Mouse (Mus musculus) limb, embryonic 14.5 days (tissue): ENCODE data around the gene Alcam. TPM values are rescaled to one million over a fixed set of nuclear protein-coding genes. Genes with fewer than 3 reads are reported as not detected.

Source experiments
- ATAC-seq: fragments of 200-750 bp; cut with Nextera tagmentation; 2 replicates; pipeline ENCODE4 v1.8.0; 2017; ENCODE audit warnings: low read depth, moderate number of reproducible peaks, moderate TSS enrichment; ENCODE audit not compliant: low FRiP score
- DNase-seq: peaks from one replicate; pipeline ENCODE4 v3.0.0-alpha.2; 2015; ENCODE audit warnings: low spot score
- H3K27ac ChIP-seq: fragments of 300-500 bp; sonication (generic); replicated peaks from 2 replicates; pipeline ENCODE4 v1.5.1; 2014; ENCODE audit warnings: low read depth, mild to moderate bottlenecking, low read length, moderate library complexity, mixed read lengths
- H3K27me3 ChIP-seq: fragments of 300-500 bp; sonication (generic); 2 replicates; pipeline ENCODE4 v1.6.1; 2014; ENCODE audit warnings: low read length, mixed read lengths; ENCODE audit not compliant: control insufficient read depth, insufficient read depth
- H3K36me3 ChIP-seq: fragments of 300-500 bp; sonication (generic); 2 replicates; pipeline ENCODE4 v1.6.1; 2014; ENCODE audit warnings: mild to moderate bottlenecking, low read length, moderate library complexity, mixed read lengths; ENCODE audit not compliant: control insufficient read depth, insufficient read depth
- H3K4me1 ChIP-seq: fragments of 300-500 bp; sonication (generic); 2 replicates; pipeline ENCODE4 v1.6.1; 2014; ENCODE audit warnings: antibody characterized with exemption, low read length, mixed read lengths; ENCODE audit not compliant: control insufficient read depth, insufficient read depth
- H3K4me2 ChIP-seq: fragments of 300-500 bp; sonication (generic); replicated peaks from 2 replicates; pipeline ENCODE4 v1.6.1; 2014; ENCODE audit warnings: low read depth, mild to moderate bottlenecking, low read length, moderate library complexity; ENCODE audit not compliant: severe bottlenecking
- H3K4me3 ChIP-seq: fragments of 300-500 bp; sonication (generic); replicated peaks from 2 replicates; pipeline ENCODE4 v1.5.1; 2014; ENCODE audit warnings: low read length
- H3K9ac ChIP-seq: fragments of 300-500 bp; sonication (generic); 2 replicates; pipeline ENCODE4 v1.6.1; 2014; ENCODE audit warnings: mild to moderate bottlenecking, low read depth, low read length, moderate library complexity; ENCODE audit not compliant: severe bottlenecking
- H3K9me3 ChIP-seq: fragments of 300-500 bp; sonication (generic); 2 replicates; pipeline ENCODE4 v1.6.1; 2016; ENCODE audit warnings: low read length; ENCODE audit not compliant: control insufficient read depth
- POLR2A ChIP-seq: fragments of 200-500 bp; IDR thresholded peaks from 2 replicates; pipeline ENCODE4 v1.8.0; 2012; ENCODE audit warnings: inconsistent platforms, mild to moderate bottlenecking, moderate library complexity, borderline replicate concordance; ENCODE audit not compliant: insufficient read depth, insufficient read length; ENCODE audit errors: extremely low read depth
- WGBS: fragments of 180-500 bp; shearing (Covaris S2); extraction: QIAGEN DNeasy Blood & Tissue Kit; methylation state at CpG from one replicate; pipeline ENCODE4 v1.1.7; 2014; 5-methylcytosine and 5-hydroxymethylcytosine counted together
- polyA plus RNA-seq, 2 experiments: library from polyadenylated mRNA; depleted of rRNA in 1 of 2; stranded (reverse) in 1 of 2; unstranded in 1 of 2; fragments of >200 nt; fragmentation: Nextera tagmentation in 1 of 2; extraction: Ambion mirVana in 1 of 2; gene quantifications; 2 replicates each; pipeline versions ENCODE4 v1.2.1 to v1.2.3; 2012 to 2014

Alcam gene
- polyA plus RNA-seq, 2 experiments: 52.2 to 56.0 TPM

- TF ChIP-seq POLR2A: no peak
- WGBS: 48% methylated on average over 3 of the region's 3 CpGs
- Histone ChIP-seq H3K4me3 (no peak overlapping the region), H3K4me2 (no peak overlapping the region), H3K27me3 (no peaks in the 10 kb centered on the region), H3K36me3 (no peaks in the 10 kb centered on the region), H3K9me3 (no peaks in the 10 kb centered on the region), H3K9ac (no peak overlapping the region), H3K4me1 (no peaks in the 10 kb centered on the region), H3K27ac (no peak overlapping the region)
- ATAC-seq: no peak
- no peak for DNase-seq
Measured at GRCm38 (mm10) chr16:52430073-52430472, 23.8 kb downstream of the Alcam start.

GRCm38 (mm10) chr16:52429661-52430060 lies 24.2 kb downstream of the Alcam start:
- no peaks in the 10 kb centered on the region for H3K9me3 ChIP-seq
- ATAC-seq (no peak), DNase-seq (no peak)
- no peak overlapping the region for H3K27ac ChIP-seq
- H3K9ac ChIP-seq: no peak overlapping the region
- no peak overlapping the region for H3K4me3 ChIP-seq
- H3K36me3 ChIP-seq: no peaks in the 10 kb centered on the region
- H3K27me3 ChIP-seq: no peaks in the 10 kb centered on the region
- H3K4me2 ChIP-seq: no peak overlapping the region
- no peaks in the 10 kb centered on the region for H3K4me1 ChIP-seq
- no peak for TF ChIP-seq POLR2A

- H3K9ac ChIP-seq: no peak overlapping the region
- DNase-seq (no peak), ATAC-seq (no peak)
- H3K4me1 ChIP-seq: no peaks in the 10 kb centered on the region
- no peaks in the 10 kb centered on the region for H3K36me3 ChIP-seq
- H3K27ac ChIP-seq: no peak overlapping the region
- H3K27me3 ChIP-seq: no peaks in the 10 kb centered on the region
- 78% methylated on average over 4 of the region's 4 CpGs for WGBS
- H3K4me3 ChIP-seq: no peak overlapping the region
- no peak overlapping the region for H3K4me2 ChIP-seq
- no peaks in the 10 kb centered on the region for H3K9me3 ChIP-seq
- TF ChIP-seq POLR2A: no peak
Measured at GRCm38 (mm10) chr16:52428505-52428904, 25.4 kb downstream of the Alcam start.

- no peak overlapping the region for H3K4me2 ChIP-seq
- DNase-seq: no peak
- no peak overlapping the region for H3K4me3 ChIP-seq
- no peak overlapping the region for H3K27ac ChIP-seq
- no peaks in the 10 kb centered on the region for H3K27me3 ChIP-seq
- no peaks in the 10 kb centered on the region for H3K9me3 ChIP-seq
- H3K4me1 ChIP-seq: no peaks in the 10 kb centered on the region
- WGBS: 77% methylated on average over 5 of the region's 5 CpGs
- TF ChIP-seq POLR2A: no peak
- ATAC-seq: no peak
- no peaks in the 10 kb centered on the region for H3K36me3 ChIP-seq
- no peak overlapping the region for H3K9ac ChIP-seq
Measured at GRCm38 (mm10) chr16:52418568-52419158, 35.2 kb downstream of the Alcam start.

GRCm38 (mm10) chr16:52417982-52418381 lies 35.9 kb downstream of the Alcam start:
- Histone ChIP-seq H3K4me1 (no peaks in the 10 kb centered on the region), H3K36me3 (no peaks in the 10 kb centered on the region), H3K9me3 (no peaks in the 10 kb centered on the region), H3K27me3 (no peaks in the 10 kb centered on the region), H3K9ac (no peak overlapping the region), H3K4me2 (no peak overlapping the region), H3K27ac (no peak overlapping the region), H3K4me3 (no peak overlapping the region)
- DNase-seq: no peak
- TF ChIP-seq POLR2A: no peak
- no peak for ATAC-seq
- WGBS: 85% methylated on average over 5 of the region's 5 CpGs

GRCm38 (mm10) chr16:52417146-52417545 lies 36.7 kb downstream of the Alcam start:
- Histone ChIP-seq H3K4me3 (no peak overlapping the region), H3K4me2 (no peak overlapping the region), H3K9me3 (no peaks in the 10 kb centered on the region), H3K27ac (no peak overlapping the region), H3K9ac (no peak overlapping the region), H3K27me3 (no peaks in the 10 kb centered on the region), H3K4me1 (no peaks in the 10 kb centered on the region), H3K36me3 (no peaks in the 10 kb centered on the region)
- WGBS: 93% methylated on average over 7 of the region's 7 CpGs
- no peak for TF ChIP-seq POLR2A
- ATAC-seq: no peak
- DNase-seq: no peak
